11 mouse cellular contexts compared by ENCODE assay signal in genomic region chr4:32916689-32917385, GRCm38 (mm10). TPM values are rescaled to one million over a fixed set of nuclear protein-coding genes. Genes with fewer than 3 reads are reported as not detected.
A peak's percentile ranks its signal among the peaks of the same experiment; 100 is the strongest.
DNase-seq lines count a peak whose midpoint lies in the region; ATAC-seq lines count a peak whose summit lies in the region.
"Had no signal": no experiment of that assay in that cellular context is flagged by ENCODE, and none has a peak within 500 bp of the region (broad histone marks: within the 10 kb centered on the region; RNA-seq: fewer than 3 reads in every experiment).

No protein-coding gene starts in this region.

- no peaks in the 10 kb centered on the region for H3K9me3 ChIP-seq in heart, embryonic 12.5 days (replicated peaks)
- H3K9me3 ChIP-seq in liver, embryonic 15.5 days (replicated peaks) = no peaks in the 10 kb centered on the region

- 0 out of 2 replicates have a peak overlapping the region, but pooled peaks have one; percentile 23 for H3K27ac ChIP-seq in heart, embryonic 12.5 days (ENCODE audit: poor library complexity, severe bottlenecking)
- H3K27ac ChIP-seq in liver, embryonic 15.5 days (replicated peaks) = peak overlapping the region; percentile 53; the same call in 1 of the 2 replicates

- H3K4me2 ChIP-seq in heart, embryonic 12.5 days = no peak overlapping the region
- H3K4me2 ChIP-seq in liver, embryonic 15.5 days = peak overlapping the region; percentile 32

- WGBS in heart, embryonic 12.5 days = 53% methylated on average over 6 of the region's 6 CpGs
- 51% methylated on average over 6 of the region's 6 CpGs for WGBS in liver, embryonic 15.5 days (ENCODE audit: insufficient replicate concordance)

- DNase-seq in heart, postnatal 4 days = no peak
- DNase-seq in embryo, embryonic 10 days (ENCODE audit: low spot score) = peak; percentile 74
- peak; percentile 7 for DNase-seq in kidney, adult 18-20 months
- DNase-seq in Muller cell, postnatal 12 days (ENCODE audit: inconsistent ontology term) = no peak
- DNase-seq in gastrocnemius, postnatal 14 days = no peak
- no peak for DNase-seq in adrenal gland, adult (ENCODE audit: inconsistent age in 2 of 2, low spot score in 1 of 2)
- DNase-seq: B cell, adult 2 months; layer of hippocampus, postnatal 36 days had no signal

- intact Hi-C loops in gastrocnemius, postnatal 14 days (cut with DNase I; ENCODE audit: low total_unique reads) = no loop called here

- no peak overlapping the region for H3K9ac ChIP-seq in heart, embryonic 12.5 days
- no peak overlapping the region for H3K9ac ChIP-seq in liver, embryonic 15.5 days

- ATAC-seq in heart, embryonic 12.5 days (ENCODE audit: insufficient number of reproducible peaks, low FRiP score) = peak; percentile 93
- peak; percentile 83 for ATAC-seq in liver, embryonic 15.5 days (ENCODE audit: insufficient read depth)

- no peak overlapping the region for H3K4me3 ChIP-seq in heart, embryonic 12.5 days
- no peak overlapping the region for H3K4me3 ChIP-seq in liver, embryonic 15.5 days (replicated peaks)
- H3K4me3 ChIP-seq: erythroblast, embryonic 14.5 days had no signal

- H3K4me1 ChIP-seq in heart, embryonic 12.5 days (replicated peaks) = peaks cover 31% of the 10 kb centered on the region
- peaks cover 19% of the 10 kb centered on the region for H3K4me1 ChIP-seq in liver, embryonic 15.5 days (replicated peaks)

- no peaks in the 10 kb centered on the region for H3K36me3 ChIP-seq in heart, embryonic 12.5 days
- no peaks in the 10 kb centered on the region for H3K36me3 ChIP-seq in liver, embryonic 15.5 days (replicated peaks)

- H3K27me3 ChIP-seq in heart, embryonic 12.5 days (replicated peaks) = no peaks in the 10 kb centered on the region
- peaks cover 8% of the 10 kb centered on the region; the same call in 1 of the 2 replicates for H3K27me3 ChIP-seq in liver, embryonic 15.5 days

RNA-seq across cellular contexts. Expression of gene Ankrd6, which starts 33.8 kb away (rescaled TPM):
- polyA plus RNA-seq in heart, embryonic 12.5 days (2016; fragmentation: Nextera tagmentation; extraction: Ambion mirVana) = 7.0 and 7.7 TPM in 2 replicates
- 1 to 10 TPM; 7.2 to 8.2 TPM for total RNA-seq in heart, postnatal 4 days (2021)
- polyA plus RNA-seq in liver, embryonic 15.5 days (2015; fragmentation: Nextera tagmentation; extraction: Ambion mirVana) = 0.60 and 0.67 TPM in 2 replicates
- 1 to 10 TPM; 2.3 TPM for total RNA-seq in gastrocnemius, postnatal 14 days (2021)

Comparison
In these comparisons a context has a peak if more than half of its experiments do, and no peak if none do; other contexts are left out.
1. DNase-seq: peak in embryo, embryonic 10 days (single experiment) and kidney, adult 18-20 months (single experiment); none in heart, postnatal 4 days (single experiment), Muller cell, postnatal 12 days (single experiment), gastrocnemius, postnatal 14 days (single experiment) and adrenal gland, adult (0 of 2).